Mouse (Mus musculus): Measurements from ENCODE around the gene Cacna1h.

Cacna1h gene

DNA sequence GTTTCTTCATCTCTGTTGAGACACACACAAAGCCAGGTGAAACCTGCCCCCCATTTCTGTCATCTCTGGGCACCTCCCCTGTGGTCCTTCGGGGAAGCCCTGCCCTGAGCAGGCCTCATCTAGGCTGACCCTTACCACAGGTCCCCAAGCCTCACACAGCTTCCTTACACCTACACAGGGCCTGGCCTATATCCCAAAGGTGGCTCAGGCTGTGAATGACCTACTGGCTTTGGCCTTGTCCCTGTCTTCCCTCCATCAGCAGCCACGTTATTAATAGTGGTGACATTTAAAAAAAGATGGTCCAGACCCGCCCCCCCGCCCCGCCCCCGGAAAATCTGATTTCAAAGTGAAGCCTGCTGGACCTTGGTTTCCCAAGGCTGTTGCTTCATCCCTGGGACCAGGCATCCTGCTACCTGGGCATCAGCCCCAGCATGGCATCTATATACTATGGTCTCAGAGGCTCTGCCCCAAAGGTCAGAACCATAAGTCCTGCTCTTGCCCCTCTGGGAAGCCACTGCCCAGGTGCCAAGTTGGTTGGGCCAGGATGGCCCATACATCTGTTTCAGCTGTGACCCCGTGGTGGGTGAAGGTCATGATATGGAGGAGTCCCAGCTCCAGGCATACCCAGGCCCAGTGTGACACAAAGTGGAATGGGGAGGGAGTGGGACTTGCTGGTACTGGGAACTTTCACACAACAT lies 25.1 kb downstream of the Cacna1h start:
- no peak for DNase-seq (ENCODE audit: low spot score)

DNA sequence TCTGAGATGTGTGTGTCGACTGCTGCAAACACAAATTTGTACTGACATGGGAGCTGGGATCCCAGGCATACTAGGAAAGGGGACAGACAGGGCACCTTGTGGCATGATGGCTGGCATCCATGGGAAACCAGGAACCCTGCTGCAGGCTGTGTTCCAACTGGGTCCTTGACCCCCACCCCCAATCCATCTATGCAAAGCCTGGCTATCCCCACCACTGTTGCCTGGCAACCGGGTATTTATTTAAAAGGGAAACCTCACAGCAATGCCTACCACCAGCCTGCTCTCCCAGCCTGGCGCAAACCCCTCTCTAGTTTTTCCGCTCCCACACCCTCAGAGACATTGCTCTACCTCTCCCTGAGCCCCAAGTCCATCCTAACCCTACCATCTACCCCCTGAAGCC lies 26.2 kb downstream of the Cacna1h start:
- DNase-seq (ENCODE audit: low spot score): no peak

DNA sequence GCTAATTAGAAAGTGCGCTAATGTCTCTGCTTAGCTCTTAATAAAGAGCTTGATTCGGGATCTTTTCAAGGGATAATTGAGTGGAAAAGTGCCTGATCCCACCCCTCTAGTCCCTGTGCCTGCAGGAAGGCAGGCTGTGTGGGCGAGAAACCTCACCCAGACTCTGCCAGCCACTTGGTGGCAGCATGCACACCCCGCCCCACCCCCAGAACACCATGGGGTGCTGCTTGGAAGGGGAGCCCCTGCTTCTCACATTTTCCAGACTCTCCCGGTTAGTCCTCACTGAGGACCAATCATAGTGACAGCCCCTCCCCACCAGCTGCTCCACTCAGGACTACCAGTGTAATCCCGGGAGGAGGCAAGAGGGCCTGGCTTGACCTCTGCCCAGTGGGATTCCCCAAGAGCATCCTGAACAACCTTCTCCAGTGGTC lies 27.6 kb downstream of the Cacna1h start:
- DNase-seq (ENCODE audit: low spot score): peak; percentile 58

DNA sequence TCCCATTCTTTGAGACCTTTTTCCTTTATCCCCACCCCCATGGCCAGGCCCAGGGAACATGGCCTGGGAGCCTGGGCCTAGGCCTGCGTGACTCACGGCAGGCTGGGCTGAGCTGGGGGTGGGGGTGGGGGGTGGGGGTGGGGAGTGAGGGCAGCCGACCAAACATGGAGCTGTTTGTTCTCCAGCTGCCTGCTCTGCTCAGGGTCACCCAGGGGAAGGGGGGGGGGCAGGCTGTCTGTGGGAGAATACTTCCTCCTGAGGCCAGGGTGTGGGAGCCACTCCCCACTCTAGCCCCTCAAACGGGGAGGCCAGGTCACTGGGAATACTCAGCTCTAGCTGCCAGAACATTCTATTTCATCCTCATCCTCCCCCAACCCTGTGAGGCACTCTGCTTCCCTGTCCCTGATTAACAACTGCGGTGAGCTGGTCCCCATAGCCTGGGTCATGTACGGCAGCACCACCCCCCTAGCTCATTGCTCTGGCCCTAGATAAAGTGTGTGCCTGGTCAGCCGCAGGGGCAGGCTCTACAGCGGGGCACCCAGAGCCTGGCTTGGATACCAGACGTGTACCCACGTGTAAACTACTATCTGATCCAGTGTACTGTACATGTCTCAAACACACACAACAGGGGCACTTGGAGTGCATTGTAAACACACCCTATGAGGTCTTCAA lies 28.2 kb downstream of the Cacna1h start:
- DNase-seq (ENCODE audit: low spot score): no peak

DNA sequence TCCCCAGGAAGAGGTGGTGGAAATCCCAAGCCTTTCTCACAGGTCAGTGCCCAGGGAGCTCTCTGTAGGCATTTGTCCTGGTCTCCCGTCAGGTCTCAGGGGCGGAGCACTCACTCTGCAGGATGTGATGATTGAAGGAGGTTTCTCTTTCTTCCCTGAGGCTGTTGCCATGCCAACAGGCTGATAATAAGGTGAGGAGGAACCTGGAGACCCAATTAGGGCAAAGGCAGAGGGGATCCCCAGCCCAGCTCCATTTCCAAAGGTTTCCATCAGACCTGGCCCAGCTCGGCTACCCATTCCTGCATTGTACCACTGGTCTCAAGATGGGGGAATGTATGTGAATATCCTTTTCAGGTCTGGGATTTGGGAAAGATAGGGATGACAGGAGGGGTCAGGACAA lies 29.4 kb downstream of the Cacna1h start:
- no peak for DNase-seq (ENCODE audit: low spot score)

DNA sequence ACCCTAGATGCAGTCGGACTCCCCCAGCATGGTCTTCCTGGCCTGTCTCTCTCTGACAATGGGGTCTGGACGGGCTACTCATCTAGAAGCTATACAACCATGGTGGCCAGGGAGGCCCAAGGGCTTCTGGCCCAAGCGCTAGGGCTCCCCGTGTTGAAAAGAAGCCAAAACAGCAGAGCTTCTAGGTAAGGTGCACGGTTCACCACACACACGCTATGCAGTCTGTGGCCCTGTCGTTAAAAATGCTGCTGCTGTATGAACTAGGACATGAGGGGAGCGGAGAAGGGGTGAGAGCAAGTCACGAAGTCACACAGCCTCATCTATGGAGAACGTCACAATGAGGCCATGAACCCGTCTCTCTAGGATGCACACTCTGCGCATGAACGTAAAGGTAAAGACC lies 31.4 kb downstream of the Cacna1h start:
- DNase-seq (ENCODE audit: low spot score): no peak

DNA sequence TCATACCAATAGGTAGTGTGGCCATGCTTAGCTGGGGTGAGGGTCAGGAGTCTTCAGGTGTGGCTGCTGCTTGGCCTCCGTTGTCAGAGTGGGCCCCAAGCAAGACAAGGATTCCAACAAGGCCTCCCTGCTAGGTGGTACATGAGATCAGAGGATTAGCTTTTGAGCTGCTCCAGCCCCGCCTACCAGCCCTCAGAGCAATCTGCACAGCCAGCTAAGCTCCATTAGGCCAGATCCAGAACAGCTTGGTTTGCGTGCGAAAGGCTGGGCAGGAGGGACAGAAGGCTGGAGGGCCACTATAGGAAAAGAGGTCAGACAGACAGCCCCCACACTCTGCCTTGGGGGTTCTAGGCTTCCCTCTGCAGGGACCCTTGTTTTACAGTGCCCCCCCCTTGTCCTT lies 32.1 kb downstream of the Cacna1h start:
- no peak for DNase-seq (ENCODE audit: low spot score)

DNA sequence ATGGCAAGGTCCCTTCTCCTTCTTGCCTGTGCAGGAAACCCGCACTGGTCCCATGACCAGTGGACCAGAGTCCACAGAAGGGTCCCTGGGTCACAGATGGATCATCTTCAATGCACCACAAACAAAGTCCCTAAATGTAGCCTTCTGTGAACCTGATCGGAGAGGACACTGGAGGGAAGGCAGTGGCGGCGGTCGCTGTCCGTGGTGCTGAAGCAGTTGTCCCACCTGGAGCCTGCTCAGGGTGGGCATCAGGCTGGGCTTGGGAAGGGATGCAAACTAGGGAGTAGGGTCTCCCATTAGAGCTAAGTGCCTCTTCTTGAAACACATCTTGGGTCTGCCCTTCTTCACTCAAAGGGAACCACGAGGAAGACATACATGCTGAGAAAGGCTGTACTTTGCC lies 33.1 kb downstream of the Cacna1h start:
- no peak for DNase-seq (ENCODE audit: low spot score)

DNA sequence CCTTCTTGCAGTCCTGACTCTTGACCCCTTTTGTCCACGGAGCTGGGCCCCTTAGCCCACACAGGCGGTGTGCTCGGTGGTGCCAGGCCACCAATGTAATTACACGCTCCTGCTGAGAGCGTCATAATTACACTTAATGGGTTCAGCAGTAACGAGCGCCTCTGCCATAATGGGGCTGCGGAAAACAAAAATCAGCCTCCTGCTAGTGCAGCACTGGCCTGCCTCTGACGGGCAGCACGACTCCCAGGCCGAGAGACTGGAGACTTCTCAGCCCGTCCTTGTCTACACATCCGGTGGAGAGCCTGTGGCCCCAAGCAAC lies 35.1 kb downstream of the Cacna1h start:
- DNase-seq (ENCODE audit: low spot score): no peak

DNA sequence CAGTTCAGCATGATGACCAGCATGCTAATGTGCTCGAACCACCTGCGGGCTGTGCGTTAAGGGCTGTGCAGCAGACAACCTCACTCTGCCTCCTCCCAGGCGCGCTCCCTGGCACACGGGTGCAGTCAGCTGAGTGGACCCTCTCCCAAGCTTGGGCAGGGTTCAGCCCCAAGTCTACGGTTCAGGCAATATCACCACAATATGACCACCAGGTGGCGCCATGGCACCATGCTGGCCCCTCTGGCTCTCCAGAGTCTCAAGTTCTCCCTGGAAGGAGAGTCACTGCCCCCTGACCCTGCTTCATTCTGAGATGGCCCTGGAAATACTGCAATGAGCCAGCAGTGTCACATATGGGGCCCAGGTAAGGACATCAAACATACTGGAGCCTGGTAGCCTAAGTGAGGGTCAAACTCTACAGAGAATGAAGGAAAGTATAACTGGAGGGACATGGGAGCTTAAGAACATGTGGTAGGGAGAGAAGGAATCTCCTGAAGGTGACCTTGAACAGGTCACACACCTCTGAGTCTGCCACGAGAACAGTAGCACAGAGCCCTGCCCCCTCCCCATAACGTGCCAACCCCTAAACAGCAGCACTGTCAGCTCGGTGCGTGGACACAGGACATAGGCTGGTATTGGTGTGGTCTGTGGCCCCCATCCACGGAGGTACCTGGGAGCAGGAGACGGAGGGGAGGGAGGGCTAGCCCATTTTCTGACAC lies 35.6 kb downstream of the Cacna1h start:
- peak; percentile 84 for DNase-seq (ENCODE audit: low spot score)

DNA sequence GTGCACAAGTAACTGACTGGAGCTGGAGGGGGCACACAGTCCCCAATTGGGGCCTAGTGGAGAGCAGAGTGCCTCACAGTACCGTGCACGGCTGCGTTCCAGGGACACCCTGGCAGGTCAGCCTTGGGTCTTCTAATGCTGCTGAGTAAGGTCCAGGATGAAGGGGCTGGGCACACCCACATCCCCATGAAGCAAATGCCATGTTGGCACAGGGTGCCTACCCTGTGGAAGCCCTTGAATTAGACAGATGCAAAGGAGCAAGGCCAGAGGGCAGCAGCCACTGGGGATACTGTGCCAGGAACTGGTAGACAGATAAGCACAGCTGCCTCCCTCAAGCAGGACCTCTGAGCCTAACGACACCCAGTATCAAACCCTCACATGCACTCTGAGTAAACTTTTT lies 39.1 kb downstream of the Cacna1h start:
- no peak for DNase-seq (ENCODE audit: low spot score)

DNA sequence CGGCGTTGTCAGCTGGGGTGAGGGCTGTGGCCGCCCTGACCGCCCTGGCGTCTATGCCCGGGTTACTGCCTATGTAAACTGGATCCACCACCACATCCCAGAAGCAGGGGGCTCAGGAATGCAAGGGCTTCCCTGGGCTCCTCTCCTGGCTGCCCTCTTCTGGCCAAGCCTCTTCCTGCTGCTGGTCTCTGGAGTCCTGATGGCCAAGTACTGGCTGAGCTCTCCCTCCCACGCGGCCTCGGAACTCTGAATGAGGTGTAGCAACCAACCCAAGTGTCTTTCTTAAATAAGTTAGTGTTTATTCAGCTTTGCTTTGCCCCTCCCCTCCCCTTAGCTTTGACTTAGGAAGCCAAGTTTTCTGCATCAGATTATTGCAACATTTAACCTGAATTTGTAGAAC lies 59.6 kb downstream of the Cacna1h start:
- DNase-seq (ENCODE audit: low spot score): no peak

DNA sequence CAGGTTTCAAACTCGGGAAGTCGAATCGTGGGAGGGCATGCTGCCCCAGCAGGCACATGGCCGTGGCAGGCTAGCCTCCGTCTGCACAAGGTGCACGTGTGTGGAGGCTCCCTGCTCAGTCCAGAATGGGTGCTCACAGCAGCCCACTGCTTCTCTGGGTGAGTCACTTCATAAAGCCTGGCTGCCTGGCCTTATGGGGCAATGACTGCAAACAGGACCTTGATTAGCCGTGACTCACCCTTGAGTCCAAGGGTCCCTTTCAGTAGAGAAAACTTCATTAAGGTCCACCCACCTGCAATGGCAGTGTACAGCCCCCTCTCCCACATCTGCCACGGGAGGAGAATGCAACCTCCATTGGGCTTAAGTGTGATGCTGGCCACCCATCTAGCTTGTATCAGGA lies 61.1 kb downstream of the Cacna1h start:
- DNase-seq (ENCODE audit: low spot score): no peak

DNA sequence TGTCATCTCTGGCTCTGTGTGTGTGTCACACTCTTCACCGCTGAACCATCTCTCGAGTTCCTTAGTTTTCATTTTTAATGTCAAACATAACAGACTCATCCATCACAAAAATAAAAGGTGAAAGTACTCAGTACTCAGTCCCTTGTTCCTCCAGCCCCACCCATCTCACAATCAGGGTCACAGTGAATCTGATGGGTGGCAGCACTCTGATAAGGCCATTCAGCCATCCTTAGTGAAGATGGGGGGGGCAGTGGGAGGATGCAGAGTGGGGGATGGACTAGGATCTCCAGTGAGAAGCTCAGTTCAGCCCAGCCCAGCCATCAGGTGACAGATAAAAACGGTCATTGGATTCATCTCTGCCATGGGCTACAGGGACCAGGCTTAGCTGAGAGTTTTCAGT lies 64.6 kb downstream of the Cacna1h start, which contains the start of gene Tpsg1:
Tpsg1 (plus strand) TSS at position 301 of the 400 bp plus-strand sequence.
- no peak for DNase-seq (ENCODE audit: low spot score)

DNA sequence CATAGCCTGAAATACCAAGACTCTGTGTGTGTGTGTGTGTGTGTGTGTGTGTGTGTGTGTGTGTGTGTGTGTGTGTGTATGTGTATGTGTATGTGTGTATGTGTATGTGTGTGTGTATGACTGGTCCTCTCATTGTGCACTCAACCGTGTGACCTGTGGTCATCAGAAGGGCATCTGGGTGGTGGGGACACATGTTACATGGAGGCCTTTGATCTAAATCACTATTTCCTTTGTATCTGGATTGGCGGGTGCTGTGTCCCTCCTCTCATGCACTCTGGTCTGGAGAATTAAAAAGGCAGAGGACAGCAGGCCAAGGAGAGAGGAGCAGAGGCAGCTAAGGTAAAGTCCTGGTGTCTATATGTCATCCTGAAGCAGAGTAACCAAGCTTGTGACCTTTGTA lies 67.6 kb downstream of the Cacna1h start, which contains the start of gene Tpsb2:
Tpsb2 (plus strand) TSS at position 301 of the 400 bp plus-strand sequence.
- no peak for DNase-seq (ENCODE audit: low spot score)

DNA sequence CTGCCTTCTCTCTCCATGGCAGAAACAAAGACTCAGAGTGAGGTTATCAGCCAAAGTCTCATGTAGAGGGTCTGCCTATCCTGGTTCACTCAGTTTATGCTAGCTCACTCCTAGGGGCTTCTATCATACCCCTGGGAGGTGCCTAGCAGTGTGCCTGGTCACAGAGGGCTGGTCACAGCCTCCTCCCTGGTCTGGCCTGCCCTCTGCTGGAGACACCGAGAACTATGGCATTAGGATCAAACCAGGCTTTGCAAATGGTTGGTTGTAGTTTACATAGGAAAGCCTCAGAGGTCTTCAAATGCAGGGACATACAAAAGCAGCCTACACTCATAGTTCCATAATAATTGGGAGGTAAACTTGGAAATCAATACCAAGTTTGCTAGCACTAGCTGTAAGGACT lies 69.9 kb downstream of the Cacna1h start:
- DNase-seq (ENCODE audit: low spot score): peak; percentile 49

DNA sequence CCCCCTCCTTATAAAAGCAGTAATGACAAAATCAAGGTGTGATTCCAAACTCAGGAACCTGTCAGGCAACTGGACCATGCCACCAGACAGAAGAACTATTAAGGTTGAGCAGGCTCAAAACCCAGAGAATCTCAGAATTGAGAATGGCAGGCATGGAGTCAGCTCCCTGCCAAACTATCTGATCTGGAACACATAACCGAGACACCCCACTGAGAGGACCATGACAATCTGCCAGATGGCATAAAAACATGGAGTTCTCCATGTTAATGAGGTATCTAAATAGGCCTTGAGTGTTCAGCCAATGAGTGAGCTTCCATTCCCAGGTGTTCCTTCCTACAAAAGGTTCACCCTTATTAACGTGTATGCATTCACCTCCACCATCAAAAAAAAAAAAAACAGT lies 72.3 kb downstream of the Cacna1h start:
- no peak for DNase-seq (ENCODE audit: low spot score)

DNA sequence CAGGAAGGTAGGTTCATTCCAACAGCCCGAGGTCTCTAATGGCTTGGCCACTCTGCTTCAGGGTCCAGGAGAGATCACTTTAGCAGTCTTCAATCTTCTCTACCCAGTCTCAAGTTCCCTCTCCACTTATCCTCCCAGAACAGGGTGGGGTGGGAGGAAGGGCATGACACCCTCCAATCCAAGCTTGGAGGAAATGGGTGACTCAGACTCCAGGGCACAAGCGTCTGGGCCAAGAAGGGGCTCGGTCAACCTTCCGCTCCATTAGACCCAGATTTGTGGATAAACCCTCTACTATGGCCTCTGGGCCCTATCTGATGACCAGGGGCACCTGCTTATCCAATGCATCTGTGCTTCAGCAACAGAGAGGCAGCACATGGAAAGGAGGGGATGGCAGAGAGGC lies 88.1 kb downstream of the Cacna1h start, which contains the start of gene Tpsab1:
Tpsab1 (minus strand) TSS at position 101 of the 400 bp plus-strand sequence.
- DNase-seq (ENCODE audit: low spot score): no peak

DNA sequence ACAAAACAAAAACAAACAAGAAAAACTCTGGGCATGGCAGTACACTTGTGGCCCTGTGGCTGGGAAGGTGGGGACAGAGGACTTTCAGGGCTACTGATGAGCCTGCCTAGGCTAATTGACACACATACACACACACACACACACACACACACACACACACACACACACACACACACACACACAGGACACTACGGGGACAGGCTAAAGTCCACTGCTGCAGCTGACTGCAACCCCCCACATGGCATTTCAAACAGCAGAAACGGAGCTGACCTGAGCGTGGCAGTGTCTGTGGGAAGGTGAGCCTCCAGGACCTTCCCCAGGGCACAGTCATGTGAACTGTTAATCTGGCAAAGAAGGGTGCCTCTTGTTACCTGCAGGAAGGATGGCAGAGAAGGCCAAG lies 92.1 kb downstream of the Cacna1h start:
- DNase-seq (ENCODE audit: low spot score): no peak

DNA sequence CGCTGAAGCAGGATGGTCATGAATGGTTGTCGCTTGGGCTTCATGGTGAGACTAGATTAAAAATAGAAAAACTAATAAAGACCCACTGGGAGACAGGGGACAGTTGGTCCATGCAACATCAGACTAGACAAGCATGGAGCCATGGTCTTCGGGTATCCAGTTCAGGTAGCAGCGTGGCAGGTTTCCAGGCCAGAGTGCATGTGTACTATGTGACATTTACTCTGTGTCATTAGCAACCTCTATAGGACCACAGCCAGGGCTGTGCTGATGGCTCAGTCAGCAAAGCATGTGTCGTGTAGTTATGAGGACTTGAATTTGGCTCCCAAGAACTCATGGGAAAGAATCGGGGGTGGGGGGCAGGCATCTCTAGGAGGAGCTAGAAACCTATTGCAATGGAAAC lies 93.6 kb downstream of the Cacna1h start:
- no peak for DNase-seq (ENCODE audit: low spot score)

DNA sequence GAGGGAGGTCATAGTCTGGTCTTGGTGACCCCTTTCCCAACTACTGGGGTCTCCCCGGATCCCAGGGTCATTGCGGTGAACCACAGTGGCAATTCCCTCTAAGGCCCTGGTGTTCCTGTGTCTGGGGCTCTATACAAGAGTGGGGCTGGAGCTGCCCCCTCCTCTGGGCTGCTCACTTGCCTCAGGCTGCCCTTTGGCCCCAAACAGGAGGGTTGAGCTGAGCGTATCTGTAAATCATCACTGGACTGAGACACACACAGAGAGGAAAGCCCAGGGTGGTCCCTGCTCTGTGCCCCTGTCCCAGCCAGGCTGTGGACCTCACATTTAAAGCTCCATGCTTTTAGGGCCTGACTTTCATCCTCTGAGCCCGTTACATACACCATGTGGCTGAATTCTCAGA lies 95.4 kb downstream of the Cacna1h start:
- DNase-seq (ENCODE audit: low spot score): no peak

DNA sequence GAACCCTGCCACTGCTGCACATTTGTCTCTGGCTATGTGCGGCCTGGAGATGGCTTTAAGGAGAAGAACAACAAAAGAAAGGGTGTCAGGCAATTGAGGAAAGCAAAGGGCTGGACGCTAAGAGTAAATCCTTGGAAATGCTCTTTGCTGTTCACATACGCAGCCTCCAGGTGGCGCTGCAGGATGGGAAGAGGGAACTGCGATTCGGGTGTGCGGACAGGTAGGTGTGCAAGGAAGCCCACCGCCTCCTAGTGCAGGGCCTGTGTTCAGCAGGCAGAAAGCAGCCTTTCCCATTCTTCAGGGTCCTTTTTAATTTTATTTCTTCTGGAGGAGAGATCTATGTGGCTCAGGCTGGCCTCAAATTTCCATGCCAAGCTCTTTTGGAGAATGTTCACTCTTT lies 99.6 kb downstream of the Cacna1h start:
- peak; percentile 48 for DNase-seq (ENCODE audit: low spot score)

DNA sequence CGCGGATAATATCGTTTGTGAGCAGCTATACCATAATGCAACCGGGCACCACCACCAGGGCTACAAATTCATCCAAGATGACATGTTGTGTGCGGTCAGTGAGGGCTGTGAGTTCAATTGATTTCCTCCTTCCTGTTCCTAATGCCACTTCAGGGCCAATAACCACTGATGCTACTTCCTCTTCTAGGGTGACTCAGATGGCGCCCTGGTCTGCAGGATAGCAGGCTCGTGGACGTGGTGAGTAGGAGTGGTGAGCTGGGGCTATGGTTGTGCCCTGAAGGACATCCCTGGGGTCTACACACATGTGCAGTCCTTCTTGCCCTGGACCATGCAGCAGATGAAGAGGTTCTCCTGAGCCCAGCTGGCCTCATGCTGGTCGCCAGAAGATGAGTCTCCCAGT lies 101.3 kb downstream of the Cacna1h start:
- no peak for DNase-seq (ENCODE audit: low spot score)

All from layer of hippocampus, adult 11-12 months (tissue).